Mouse (Mus musculus) ES-E14 (cell line): Measurements from ENCODE around the gene Mest.

Experiments used
- CHD2 ChIP-seq: IDR thresholded peaks from 2 replicates; pipeline ENCODE4 v1.6.1; 2014; ENCODE audit warnings: mild to moderate bottlenecking, low read depth, low read length, inconsistent platforms
- HCFC1 ChIP-seq: IDR thresholded peaks from 2 replicates; pipeline ENCODE4 v1.6.1; 2012; ENCODE audit warnings: low read length, inconsistent platforms, borderline replicate concordance; ENCODE audit not compliant: insufficient read depth
- MAFK ChIP-seq: IDR thresholded peaks from 2 replicates; pipeline ENCODE4 v1.6.1; 2014; ENCODE audit warnings: mild to moderate bottlenecking, low read depth, low read length, inconsistent platforms; ENCODE audit not compliant: insufficient read depth
- ZC3H11A ChIP-seq: IDR thresholded peaks from 2 replicates; pipeline ENCODE4 v1.6.1; 2012; ENCODE audit warnings: low read depth, mild to moderate bottlenecking, inconsistent platforms, low read length, borderline replicate concordance
- ZNF384 ChIP-seq: IDR thresholded peaks from 2 replicates; pipeline ENCODE4 v1.6.1; 2012; ENCODE audit warnings: low read depth, low read length, inconsistent platforms

DNA sequence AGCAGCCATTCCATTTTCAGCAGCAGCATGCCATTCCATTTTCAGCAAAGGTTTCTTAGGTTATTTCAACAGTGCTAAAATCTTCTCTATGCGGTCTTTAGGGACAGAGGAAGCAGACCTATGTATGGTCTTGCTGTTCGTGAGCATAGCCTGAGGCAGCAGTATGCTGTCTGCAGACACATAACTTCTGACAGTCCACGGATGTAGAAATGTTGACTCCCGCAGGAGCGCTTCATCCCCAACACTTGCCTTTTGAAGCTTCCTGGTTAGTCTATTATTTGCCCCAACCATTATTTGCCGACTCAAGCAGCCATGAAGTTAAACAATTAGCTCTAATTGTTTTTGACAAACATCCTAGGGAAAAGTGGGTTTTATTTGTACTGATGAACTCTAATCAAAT lies 14.2 kb upstream of the Mest start:
- TF ChIP-seq MAFK (no peak), ZNF384 (no peak), HCFC1 (no peak), ZC3H11A (no peak), CHD2 (no peak)
